Mouse (Mus musculus): ENCODE measurements around the gene Pxylp1.

Gene Pxylp1

DNA sequence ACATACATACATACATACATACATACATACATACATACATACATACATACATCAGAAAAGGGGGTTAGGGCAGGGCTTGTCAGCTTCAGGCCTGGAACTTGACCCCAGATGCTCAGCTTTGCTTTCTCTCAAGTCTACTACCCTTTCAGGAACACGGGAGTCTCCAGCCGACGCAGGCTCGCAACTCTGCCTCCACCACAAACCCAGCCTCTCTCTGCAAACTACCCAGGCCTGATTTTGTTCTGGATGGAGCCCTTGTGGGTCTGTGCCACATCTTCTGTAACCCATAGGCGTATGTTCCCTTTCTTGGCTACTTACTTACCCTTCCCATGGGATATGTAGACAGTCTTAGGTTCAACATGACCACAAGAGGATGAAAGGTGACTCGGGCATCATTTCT lies 1.7 kb downstream of the Pxylp1 start:
- no peak for DNase-seq (ENCODE audit: low spot score)

DNA sequence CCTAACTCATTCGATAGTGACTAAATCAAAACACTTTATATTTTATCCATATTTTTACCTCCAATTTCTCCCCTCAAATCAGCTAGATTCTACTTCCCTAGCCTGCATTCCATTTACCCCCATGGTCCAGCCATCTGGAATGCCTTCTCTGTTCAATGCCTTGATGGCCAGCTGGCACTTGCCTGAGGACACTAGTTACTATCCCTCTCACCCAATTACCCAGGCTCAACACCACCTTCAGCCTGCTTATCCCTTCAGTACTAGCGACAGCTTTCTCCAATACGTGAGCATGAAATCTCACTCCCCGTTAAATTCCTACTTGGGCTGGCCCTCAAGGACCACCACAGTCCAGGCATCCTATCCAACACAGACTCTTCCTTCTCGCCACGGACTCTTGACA lies 2.2 kb downstream of the Pxylp1 start:
- no peak for DNase-seq (ENCODE audit: low spot score)

DNA sequence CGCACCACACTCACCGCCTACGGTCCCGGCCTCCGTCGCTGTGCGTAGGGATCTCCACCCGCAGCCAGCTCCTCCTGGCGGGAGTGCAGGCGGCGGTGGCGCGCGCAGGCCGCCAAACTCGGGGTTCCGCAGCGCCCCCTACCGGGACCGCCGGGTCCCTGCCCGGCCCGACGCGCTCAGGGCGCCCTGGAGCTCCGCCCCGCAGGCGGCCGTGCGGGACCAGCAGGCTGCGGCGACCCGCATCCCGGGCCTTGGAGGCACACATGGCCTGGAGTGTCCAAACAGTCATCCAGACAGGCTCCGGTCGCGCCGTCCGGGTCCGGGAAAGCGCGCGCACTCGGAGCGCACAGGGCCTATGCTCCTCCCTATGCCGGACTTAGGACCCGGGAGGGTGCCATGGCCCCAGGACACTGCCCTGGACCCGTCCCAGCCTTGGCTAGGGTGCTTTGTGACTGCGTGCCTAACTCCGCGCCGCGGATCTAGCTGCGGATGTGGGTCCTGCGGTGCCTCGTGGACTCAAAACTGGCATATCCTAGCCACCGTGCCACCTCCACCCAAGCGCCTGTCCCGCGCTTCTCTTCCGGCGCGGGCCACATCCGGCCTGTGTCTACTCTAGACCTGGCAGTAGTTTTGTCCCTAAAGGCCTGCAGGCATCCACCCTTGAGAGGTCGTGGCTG lies 3.0 kb downstream of the Pxylp1 start:
- peak; percentile 65 for DNase-seq (ENCODE audit: low spot score)

DNA sequence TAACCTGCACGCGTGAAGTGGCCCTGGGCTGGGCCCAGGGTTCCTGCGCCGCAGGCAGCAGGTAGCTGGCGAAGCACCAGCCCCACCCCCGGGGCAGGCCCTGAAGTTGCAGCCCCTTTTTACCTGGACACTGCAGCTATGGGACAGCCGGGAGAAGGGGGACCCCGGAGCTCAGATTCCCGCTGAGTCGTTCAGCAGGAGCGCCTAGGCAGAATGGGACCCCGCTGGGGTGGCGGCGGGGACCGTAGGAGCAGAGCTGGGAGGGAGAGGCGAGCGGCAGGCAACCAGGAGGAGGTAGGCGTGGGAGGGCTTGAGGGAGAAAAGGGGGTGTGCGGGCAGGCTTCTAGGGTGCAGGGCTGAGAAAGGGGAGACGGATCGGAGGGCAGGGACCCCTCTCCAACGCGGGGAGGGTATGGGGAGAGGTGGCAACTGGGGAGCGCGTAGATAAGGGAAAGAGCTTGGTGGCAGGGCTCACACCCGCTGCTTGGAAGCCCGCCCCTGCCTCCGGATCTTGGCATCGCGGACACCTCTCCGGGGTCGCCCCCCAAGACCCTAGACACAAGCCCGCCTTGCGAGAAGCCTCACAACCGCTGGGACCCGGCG lies 3.6 kb downstream of the Pxylp1 start:
- no peak for DNase-seq (ENCODE audit: low spot score)

DNA sequence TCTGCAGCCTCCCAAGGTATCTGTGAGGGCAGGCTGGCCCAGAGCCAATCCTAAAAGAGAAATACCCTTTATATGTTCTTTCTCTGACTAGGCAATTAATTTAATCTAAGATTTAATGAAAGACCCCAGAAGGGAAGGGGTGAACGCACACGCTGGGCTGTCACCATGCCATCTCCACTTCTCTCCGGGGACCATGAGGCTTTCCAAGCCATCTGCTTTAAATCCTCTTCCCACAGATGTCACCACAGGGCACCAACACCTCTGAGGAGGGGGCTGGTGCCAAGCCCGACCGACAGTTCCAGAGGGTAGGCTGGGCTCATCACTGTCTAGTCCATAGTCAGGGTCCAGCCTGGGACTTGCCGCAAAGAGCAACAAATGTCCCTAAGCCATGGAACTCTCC lies 4.5 kb downstream of the Pxylp1 start:
- no peak for DNase-seq (ENCODE audit: low spot score)

DNA sequence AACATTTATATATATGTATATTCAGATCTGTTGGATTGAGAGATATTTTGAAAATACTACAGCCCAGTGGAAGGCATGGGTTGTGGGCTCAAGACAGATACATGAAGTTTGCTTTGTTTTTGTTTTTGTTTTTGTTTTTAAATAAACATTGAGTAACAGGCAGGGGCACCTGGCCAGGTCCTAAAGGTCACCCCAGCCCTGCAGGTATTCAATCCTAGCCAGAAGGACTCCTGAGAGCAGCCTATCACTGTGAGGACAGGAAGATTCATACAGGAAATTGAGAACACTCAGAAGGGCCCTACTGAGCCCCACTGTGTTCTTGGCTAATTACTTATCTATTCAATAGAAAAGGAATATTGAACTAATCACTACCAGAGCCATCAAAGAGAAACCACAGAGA lies 5.0 kb downstream of the Pxylp1 start:
- DNase-seq (ENCODE audit: low spot score) = no peak

DNA sequence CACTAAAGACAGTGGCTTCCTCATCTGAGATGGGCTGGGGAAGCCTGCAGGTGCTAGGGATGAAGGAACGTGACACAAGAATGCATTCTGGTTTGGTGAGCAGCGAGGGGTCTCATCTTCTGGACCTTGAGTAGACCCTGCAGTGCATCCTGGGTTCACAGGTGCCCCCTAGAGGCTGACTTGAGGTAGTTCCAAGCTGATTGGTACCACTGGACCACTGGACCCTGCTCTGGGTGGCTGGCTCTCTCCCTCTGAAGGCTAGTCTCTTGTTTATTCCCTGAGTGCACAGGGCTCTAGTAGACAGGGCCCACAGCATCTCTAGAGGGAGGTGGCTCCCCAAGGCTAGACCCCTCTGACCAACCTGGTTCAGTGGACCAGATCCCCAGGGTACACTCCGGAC lies 6.7 kb downstream of the Pxylp1 start:
- DNase-seq (ENCODE audit: low spot score) = no peak

DNA sequence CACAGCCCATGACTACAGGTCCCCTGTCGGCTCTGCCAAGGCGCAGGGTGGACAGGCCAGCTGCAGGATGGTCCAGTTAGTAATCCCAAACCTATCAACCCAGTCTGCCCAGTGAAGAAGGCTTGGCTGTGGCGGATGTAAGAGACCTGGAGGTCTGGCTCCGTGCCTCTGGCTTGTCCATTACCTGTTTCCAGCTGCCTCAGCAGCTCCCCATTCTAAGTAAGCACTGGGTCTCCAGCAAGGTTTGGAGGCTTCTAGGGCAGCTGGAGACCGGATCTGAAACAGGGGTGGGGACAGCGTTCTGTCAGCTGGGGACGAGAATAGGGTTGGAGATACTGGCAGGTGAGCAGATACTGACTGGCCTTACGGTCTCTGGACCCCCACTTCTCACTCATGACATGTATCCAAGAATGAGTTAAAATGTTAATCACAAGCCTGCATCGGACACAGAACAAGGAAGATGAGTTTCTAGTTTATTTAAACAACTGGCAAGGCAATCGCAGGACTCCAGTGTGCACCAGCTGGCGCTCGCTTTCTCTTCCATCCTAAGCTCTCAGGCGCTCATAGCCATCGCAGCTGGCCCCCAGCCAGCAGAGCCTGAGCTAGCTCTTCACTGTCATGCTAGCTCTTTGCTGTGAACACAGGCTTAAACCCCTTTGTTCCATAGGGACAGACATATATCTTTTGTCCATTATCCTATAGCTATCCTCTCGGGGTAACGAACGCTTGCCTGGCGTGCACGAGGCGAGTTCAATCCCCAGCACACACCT lies 9.8 kb downstream of the Pxylp1 start:
- no peak for DNase-seq (ENCODE audit: low spot score)

DNA sequence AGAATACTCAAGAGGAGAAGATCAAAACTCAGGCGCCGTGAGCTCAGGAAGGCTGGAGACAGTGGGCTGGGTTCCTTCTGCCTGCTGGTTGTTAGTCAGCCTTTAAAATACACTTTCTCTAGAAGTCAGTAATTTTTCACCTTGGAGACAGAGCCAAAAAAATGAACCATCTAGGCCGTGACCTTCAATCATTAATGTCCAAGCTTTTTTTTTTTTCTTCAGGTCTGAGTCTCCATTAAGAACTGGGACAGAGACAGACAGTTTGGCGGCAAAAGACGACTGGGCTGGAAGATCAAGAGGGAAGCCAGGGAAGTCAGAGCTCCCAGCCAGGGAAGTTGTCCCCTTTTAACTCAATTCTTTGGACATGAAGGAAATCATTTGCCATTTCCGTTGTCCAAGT lies 10.6 kb downstream of the Pxylp1 start:
- DNase-seq (ENCODE audit: low spot score) = no peak

DNA sequence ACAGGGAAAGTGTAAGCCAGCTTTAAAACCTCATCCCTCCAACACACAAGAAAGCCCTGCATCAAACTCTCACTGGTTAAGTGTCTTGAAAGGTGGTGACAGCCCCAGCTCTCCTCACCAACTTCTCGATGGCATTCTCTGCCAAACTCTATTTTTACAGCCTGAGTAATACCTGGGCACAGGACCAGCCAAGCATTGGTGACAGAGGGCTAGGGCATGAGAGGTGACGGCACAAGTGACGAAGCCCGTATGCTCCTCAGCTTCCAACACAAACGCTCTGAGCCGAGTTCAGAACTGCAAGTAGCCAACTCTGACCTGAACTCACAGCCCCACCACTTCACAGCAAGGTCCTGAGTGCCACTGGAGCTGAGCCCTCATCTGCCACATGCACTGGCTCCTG lies 13.4 kb downstream of the Pxylp1 start:
- peak; percentile 36 for DNase-seq (ENCODE audit: low spot score)

DNA sequence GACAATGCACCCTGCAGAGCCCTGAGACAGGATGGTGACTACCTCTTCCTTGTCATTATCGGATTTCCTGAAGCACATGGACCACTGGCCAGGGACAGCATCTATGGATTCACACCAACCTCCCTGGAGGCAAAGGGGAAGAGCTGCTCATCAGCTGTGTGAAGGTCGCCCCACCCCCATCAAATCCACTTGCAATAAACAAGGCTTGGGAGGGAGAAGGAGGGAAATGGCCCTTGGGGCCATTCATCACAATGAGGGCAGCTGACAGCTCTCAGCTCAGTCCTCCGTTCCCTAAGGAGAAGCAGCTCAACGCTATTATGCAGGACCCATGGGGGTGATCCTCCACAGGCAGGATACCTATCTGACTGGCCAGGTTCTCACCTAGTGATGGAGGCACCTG lies 14.0 kb downstream of the Pxylp1 start:
- DNase-seq (ENCODE audit: low spot score) = no peak

DNA sequence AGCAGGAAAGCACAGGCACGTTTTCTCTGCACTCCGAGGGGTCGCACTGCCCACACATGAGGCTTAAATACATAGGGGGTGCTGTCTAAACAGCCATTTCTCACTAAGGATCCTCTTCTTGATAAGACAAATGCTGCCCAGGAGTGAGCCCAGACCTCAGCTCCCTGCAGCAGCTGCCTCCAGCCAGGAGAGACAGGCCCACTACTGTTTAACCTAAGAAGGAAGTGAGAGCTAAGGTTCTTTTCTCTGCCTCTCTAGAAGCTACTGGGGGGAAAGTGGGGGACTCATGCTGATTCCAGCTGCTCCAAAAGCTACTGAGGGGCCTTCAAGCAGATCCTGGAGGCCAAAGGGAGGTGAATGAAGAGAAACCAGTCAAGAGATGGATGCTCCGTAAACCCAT lies 16.8 kb downstream of the Pxylp1 start:
- DNase-seq (ENCODE audit: low spot score) = no peak

DNA sequence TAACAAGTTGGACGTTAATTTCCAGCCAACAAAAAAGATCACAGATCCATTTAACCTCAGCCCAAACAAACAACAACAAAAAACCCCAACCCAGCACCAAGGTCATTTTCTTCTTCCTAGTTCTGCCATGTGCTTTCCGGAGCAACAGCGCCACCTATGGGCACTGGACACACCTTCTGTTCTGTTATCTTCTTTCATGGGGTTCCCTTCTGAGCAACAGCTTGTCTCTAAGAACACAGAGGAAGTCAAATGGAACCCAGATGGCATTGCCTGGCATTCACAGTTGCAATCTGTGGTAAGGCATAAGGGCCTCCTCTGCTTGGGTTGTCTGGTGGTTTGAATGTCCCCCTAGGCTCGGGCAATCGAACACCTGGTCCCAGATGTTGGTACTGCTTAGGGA lies 19.4 kb downstream of the Pxylp1 start:
- DNase-seq (ENCODE audit: low spot score) = peak; percentile 36

DNA sequence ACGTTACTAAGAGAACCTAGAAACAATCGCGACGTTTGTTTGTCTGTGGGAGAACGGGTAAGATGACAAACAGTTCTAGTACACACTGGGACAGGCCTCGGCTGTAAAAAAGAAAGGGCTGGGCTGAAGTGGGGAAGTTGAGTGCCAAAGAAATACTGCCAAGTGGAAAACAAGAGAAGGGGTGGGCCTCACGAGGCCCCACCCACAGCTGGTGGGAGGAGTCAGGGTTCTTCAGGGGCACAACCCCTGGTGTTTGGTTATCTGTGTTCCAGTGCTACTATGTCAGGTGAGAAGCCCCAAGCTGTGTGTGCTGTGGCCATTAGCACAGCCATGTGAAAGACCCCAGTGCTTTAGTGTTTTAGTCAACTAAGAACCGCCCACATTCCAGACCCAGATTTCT lies 22.4 kb downstream of the Pxylp1 start:
- peak; percentile 59 for DNase-seq (ENCODE audit: low spot score)

DNA sequence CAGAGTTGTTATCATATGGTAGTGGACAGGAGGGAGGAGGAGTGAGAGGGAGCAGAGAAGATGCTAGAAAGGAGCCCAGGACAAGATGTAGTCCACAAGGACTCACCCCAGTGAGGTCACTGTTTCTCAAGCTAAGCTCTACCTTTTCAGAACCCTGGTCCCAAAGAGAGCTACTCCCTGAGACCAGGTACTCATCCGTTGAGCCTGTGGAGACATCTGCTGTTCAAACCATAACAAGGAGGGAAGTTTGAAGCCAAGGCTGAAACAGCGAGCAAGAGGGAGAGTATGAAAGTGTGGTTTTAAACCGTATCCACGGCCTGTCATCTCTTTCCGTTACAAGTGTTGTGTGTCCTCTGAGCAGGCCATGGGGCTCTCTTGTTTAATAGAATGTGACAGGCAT lies 22.9 kb downstream of the Pxylp1 start:
- DNase-seq (ENCODE audit: low spot score) = no peak

DNA sequence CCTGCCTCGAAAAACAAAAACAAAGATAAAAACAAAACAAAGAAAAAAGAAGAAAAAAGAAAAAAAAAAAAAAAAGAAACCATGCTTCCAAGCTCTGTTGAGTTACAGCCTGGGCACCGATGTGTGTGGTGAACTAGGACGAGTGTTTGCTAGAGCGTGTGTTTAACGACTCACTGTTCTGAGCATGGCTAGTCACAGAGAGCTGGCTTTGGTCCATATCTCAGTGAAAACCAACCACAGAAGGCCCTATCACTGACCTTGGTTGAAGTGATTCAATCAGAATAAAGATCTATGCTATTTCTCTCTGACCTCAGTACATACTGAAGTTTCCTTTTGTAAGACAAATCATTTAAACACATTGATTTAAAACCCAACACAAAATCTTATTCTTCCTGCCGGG lies 23.9 kb downstream of the Pxylp1 start:
- DNase-seq (ENCODE audit: low spot score) = no peak

DNA sequence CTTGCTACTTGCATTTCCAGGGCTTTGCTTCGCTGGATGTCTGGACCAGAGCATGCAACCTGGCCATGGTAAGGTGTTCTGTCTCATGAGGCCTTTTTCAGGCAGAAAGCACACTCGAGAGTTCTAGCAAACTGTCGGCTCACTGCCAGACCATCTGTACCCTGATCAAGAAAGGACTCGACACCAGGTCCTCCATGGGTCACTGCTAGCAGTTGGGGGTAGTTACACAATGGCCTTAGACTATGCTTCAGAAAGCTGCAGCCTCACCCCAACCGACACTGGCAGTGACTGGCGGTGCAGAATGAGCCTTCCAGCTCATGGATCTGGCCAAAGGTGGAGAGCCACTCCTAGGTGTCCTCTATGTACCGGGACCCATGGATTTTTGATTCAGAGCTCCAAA lies 25.3 kb downstream of the Pxylp1 start:
- peak; percentile 23 for DNase-seq (ENCODE audit: low spot score)

DNA sequence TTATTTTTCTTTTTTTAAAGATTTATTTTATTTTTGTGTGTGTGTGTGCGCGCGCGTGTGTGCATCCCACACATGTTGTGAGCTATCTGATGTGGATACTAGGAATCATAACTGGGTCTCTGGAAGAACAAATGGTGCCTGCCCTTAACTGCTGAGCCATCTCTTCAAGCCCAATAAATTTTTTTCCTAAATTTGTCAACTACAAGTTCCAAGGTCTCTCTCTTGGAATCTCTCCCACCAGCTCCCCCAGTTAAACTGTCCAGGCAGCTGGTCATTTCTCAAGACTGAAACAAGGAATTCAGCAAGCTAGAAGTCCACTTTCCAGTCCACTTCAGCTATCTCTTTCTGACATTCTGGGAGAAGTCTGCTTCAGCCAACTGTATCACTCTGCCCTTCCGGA lies 26.3 kb downstream of the Pxylp1 start:
- no peak for DNase-seq (ENCODE audit: low spot score)

DNA sequence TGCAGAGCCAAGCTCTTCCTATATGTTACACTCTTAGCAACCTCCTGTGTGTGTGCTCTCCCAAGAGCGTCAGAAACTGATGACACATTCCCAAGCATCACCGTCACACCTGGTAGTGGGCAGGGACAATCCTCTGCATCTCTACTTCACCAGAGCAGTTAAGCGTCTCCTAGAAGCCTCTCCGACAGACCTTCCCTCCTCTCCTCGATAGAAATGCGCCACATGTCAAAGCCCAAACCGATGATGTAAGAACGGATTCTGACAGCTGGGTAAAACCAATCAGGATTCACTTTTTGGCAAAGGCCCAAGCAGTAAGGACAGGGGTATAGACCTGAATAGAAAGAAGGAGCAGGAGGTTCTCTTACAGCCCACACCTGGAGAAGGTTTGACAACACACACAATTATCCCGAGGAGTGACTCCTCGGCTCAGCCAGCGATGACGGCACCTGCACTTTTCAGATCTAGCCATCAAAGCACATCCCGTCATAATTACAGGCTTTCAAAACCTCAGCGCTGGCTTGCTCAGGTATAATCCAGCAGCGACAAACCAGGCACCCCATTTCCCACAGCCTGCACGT lies 26.9 kb downstream of the Pxylp1 start:
- DNase-seq (ENCODE audit: low spot score) = no peak

DNA sequence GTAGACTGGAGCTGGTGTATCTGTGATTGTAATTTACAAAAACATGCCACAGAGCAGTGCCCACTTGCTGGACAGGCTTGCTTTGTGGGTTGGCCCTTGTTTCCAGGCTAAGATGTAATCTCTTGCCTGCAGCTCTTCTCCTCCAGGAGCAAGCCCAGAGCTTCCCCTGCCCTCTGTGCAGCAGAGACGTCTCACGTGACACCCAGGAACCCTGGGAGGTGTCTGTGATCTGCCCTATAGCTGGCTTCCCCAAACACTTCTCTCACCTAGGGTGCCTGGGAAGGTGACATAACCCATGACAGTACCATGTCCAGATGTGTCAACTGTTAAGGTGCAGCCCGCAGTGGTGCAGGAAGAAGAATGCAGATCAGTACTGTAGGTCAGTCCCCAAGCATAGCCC lies 28.9 kb downstream of the Pxylp1 start:
- DNase-seq (ENCODE audit: low spot score) = no peak

DNA sequence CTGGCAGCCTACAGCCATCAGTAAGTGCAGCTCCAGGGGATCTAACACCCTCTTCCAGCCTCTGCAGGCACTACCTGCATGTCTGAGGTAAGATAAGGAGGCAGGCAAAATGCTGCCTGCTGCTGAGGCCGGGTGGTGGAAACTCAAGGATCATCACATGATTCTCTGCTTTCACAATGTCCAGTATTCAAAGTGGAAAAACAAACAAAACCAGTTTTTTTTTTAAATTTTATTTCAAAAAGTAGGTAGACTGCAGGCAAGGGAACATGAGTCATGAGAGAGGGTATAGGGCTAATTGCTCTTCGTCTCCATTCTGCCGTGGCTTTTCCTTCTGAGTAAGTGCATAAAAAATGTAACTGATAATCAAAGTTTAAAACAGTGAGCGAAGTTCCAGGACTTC lies 29.6 kb downstream of the Pxylp1 start:
- peak; percentile 35 for DNase-seq (ENCODE audit: low spot score)

DNA sequence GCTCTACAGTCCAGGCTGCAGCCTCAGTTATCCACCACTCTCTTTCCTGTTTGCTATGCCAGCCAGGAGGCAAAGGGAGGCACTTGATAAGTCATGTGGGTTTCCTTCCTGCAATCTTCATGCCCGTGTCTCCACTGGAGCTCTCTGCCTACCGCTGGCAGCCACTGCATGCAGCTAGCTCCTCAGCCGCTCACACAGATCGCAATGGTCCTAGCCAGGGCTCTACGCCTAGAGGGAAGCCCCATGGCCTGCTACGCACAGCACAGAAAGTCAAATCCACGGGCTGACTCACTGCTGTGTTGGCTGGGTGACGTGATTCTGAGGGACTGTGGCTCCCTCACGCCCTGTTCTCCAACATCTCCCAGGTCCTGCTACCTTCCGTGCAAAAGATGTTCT lies 31.4 kb downstream of the Pxylp1 start:
- no peak for DNase-seq (ENCODE audit: low spot score)

DNA sequence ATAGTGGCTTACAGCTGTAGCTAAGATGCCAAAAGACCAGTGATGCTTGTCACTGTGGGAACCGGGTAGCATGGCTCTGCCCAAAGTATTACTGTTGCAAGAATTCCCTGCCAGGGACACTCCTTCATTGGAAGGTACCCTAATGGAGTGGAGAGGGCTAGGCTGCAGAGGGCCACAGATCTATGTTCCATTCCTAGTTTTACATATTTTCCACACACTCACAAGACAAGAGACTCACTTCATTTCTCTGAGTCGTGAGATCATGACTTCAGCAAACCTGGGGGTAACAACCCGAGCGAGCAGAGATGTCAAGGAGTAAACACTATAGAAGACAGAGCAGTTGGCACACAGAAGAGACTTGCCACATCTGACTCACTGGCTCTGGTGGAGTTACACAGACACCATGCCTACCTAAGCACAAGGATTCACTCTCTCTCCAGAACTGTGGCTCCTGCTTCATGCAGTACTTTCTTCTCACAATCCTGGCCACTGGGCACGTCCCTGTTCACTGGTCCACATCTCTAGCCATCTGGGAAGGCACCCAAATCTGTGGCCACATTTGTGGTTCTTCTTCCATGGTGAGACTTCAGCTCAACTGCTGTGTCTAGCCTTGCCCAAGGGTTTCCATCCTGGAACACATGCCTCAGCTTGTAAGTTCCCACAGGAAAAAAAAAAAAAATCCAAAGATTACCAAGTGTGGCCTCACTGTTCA lies 31.9 kb downstream of the Pxylp1 start:
- no peak for DNase-seq (ENCODE audit: low spot score)
